Mouse (Mus musculus) limb, embryonic 14.5 days (tissue): ENCODE measurements around the gene Dgkz. TPM values are rescaled to one million over a fixed set of nuclear protein-coding genes. Genes with fewer than 3 reads are reported as not detected.

Experiments
- ATAC-seq: fragments of 200-750 bp; cut with Nextera tagmentation; 2 replicates; pipeline ENCODE4 v1.8.0; 2017; ENCODE audit warnings: low read depth, moderate number of reproducible peaks, moderate TSS enrichment; ENCODE audit not compliant: low FRiP score
- DNase-seq: peaks from one replicate; pipeline ENCODE4 v3.0.0-alpha.2; 2015; ENCODE audit warnings: low spot score
- H3K27ac ChIP-seq: fragments of 300-500 bp; sonication (generic); replicated peaks from 2 replicates; pipeline ENCODE4 v1.5.1; 2014; ENCODE audit warnings: low read depth, mild to moderate bottlenecking, low read length, moderate library complexity, mixed read lengths
- H3K27me3 ChIP-seq: fragments of 300-500 bp; sonication (generic); 2 replicates; pipeline ENCODE4 v1.6.1; 2014; ENCODE audit warnings: low read length, mixed read lengths; ENCODE audit not compliant: control insufficient read depth, insufficient read depth
- H3K36me3 ChIP-seq: fragments of 300-500 bp; sonication (generic); 2 replicates; pipeline ENCODE4 v1.6.1; 2014; ENCODE audit warnings: mild to moderate bottlenecking, low read length, moderate library complexity, mixed read lengths; ENCODE audit not compliant: control insufficient read depth, insufficient read depth
- H3K4me1 ChIP-seq: fragments of 300-500 bp; sonication (generic); 2 replicates; pipeline ENCODE4 v1.6.1; 2014; ENCODE audit warnings: antibody characterized with exemption, low read length, mixed read lengths; ENCODE audit not compliant: control insufficient read depth, insufficient read depth
- H3K4me2 ChIP-seq: fragments of 300-500 bp; sonication (generic); replicated peaks from 2 replicates; pipeline ENCODE4 v1.6.1; 2014; ENCODE audit warnings: low read depth, mild to moderate bottlenecking, low read length, moderate library complexity; ENCODE audit not compliant: severe bottlenecking
- H3K4me3 ChIP-seq: fragments of 300-500 bp; sonication (generic); replicated peaks from 2 replicates; pipeline ENCODE4 v1.5.1; 2014; ENCODE audit warnings: low read length
- H3K9ac ChIP-seq: fragments of 300-500 bp; sonication (generic); 2 replicates; pipeline ENCODE4 v1.6.1; 2014; ENCODE audit warnings: mild to moderate bottlenecking, low read depth, low read length, moderate library complexity; ENCODE audit not compliant: severe bottlenecking
- H3K9me3 ChIP-seq: fragments of 300-500 bp; sonication (generic); 2 replicates; pipeline ENCODE4 v1.6.1; 2016; ENCODE audit warnings: low read length; ENCODE audit not compliant: control insufficient read depth
- POLR2A ChIP-seq: fragments of 200-500 bp; IDR thresholded peaks from 2 replicates; pipeline ENCODE4 v1.8.0; 2012; ENCODE audit warnings: inconsistent platforms, mild to moderate bottlenecking, moderate library complexity, borderline replicate concordance; ENCODE audit not compliant: insufficient read depth, insufficient read length; ENCODE audit errors: extremely low read depth
- WGBS: fragments of 180-500 bp; shearing (Covaris S2); extraction: QIAGEN DNeasy Blood & Tissue Kit; methylation state at CpG from one replicate; pipeline ENCODE4 v1.1.7; 2014; 5-methylcytosine and 5-hydroxymethylcytosine counted together
- polyA plus RNA-seq, 2 experiments: library from polyadenylated mRNA; depleted of rRNA in 1 of 2; stranded (reverse) in 1 of 2; unstranded in 1 of 2; fragments of >200 nt; fragmentation: Nextera tagmentation in 1 of 2; extraction: Ambion mirVana in 1 of 2; gene quantifications; 2 replicates each; pipeline versions ENCODE4 v1.2.1 to v1.2.3; 2012 to 2014

The Dgkz gene
- polyA plus RNA-seq, 2 experiments: 42.4 to 97.1 TPM

DNA sequence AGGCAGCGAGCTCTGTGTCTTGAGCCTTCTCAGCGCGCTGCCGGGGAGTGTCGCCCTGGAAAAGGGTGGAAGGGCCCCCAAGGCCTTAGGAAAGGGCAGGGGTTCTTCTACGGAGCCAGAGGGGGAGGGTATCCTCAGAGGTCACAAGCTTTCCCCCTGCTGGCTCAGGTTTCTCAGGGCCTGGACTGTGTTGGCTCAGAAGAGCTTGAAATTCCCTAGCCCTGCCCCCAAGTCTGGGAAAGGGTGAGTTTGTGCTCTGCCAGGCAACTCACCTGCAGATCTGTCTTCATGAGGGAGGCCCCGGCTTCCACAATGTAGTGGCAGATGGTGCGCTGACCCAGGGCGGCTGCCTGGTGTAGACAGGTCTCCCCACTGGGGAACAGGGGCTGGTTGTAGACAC lies 42.2 kb downstream of the Dgkz start:
- H3K4me2 ChIP-seq: no peak overlapping the region
- WGBS: 21% methylated on average over 9 of the region's 9 CpGs
- no peak for TF ChIP-seq POLR2A
- H3K27me3 ChIP-seq: no peaks in the 10 kb centered on the region
- peaks cover 22% of the 10 kb centered on the region for H3K4me1 ChIP-seq
- no peak overlapping the region for H3K27ac ChIP-seq
- H3K36me3 ChIP-seq: peaks cover 48% of the 10 kb centered on the region
- no peaks in the 10 kb centered on the region for H3K9me3 ChIP-seq
- no peak for ATAC-seq
- no peak overlapping the region for H3K9ac ChIP-seq
- no peak for DNase-seq
- no peak overlapping the region for H3K4me3 ChIP-seq

DNA sequence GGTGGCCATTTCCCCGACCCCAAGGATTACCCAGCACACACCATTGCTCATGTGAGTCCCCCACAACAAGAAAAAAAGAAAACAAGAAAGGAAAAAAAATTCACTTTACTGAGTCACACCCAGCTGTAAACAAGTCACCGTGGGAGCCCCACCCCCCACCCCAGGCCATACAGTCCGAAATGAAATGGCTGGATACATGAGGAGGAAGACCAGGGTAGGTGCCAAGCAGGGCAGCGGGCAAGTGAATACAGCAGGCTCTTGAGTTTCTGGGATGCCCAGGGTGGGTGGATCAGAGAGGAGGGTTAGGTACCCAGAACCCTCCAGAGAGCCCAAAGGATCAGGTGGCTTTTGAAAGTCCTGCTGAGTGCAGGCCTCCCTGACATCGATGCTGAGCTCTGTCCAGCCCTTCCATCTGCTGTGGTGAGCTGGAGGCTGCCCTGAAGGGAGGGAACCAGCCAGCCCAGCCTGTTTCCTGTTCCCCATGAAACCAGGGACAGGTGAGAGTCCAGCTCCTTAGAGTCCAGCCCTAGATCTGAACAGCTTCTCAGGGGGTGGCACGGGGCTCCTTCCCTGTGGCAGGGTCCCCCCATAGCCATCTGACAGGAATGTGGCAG lies 42.8 kb downstream of the Dgkz start:
- peak overlapping the region; percentile 81 for H3K4me2 ChIP-seq
- TF ChIP-seq POLR2A: no peak
- no peaks in the 10 kb centered on the region for H3K9me3 ChIP-seq
- WGBS: 16% methylated on average over 6 of the region's 6 CpGs
- ATAC-seq (no peak), DNase-seq (no peak)
- peaks cover 22% of the 10 kb centered on the region for H3K4me1 ChIP-seq
- H3K9ac ChIP-seq: peak overlapping the region; percentile 99; the same call in 1 of the 2 replicates
- peak overlapping the region; percentile 99; the same call in 1 of the 2 replicates for H3K27ac ChIP-seq
- H3K4me3 ChIP-seq: 0 out of 2 replicates have a peak overlapping the region, but pooled peaks have one; percentile 73
- no peaks in the 10 kb centered on the region for H3K27me3 ChIP-seq
- H3K36me3 ChIP-seq: peaks cover 42% of the 10 kb centered on the region

DNA sequence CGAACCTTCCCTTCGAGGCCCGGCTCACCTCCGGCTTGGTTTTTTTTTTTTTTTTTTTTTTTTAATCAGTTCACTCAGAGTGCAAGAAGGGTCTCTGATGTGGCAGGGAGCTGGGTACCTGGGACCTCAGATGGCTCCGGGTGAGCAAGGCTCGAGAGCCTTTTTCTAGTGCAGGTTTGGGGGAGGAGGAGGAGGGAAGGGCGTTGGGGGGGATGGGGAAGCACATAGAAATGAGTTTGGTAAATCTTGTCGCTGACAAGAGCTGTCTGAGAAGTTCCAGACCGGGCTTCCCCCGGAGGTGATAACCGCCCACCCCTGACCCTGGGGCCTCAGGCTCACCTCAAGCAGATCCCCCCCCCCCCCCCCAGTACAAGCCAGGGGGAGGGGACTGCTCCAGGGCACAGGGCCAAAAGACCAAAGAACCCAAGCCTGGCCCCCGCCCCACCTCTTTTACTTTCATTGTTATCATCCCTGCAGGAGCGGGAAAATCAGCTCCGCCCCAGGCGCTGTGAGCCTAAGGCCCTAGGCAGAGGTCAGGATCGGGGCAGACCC lies 43.4 kb downstream of the Dgkz start, which contains the start of gene Mdk:
Gene Mdk, minus strand, starts transcription at position 138 of the 552 bp plus-strand sequence.
- 3% methylated on average over 14 of the region's 16 CpGs for WGBS
- no peak for TF ChIP-seq POLR2A
- Histone ChIP-seq H3K27ac (peak within 1 kb of the TSS; percentile 99), H3K4me1 (peaks cover 22% of the 10 kb centered on the region), H3K9ac (peak within 1 kb of the TSS; percentile 99), H3K9me3 (no peaks in the 10 kb centered on the region), H3K36me3 (peaks cover 36% of the 10 kb centered on the region), H3K27me3 (no peaks in the 10 kb centered on the region), H3K4me3 (peak within 1 kb of the TSS; percentile 73), H3K4me2 (peak within 1 kb of the TSS; percentile 81)
- DNase-seq (peak; percentile 29), ATAC-seq (peak; percentile 1; the same call in 1 of the 2 replicates)

DNA sequence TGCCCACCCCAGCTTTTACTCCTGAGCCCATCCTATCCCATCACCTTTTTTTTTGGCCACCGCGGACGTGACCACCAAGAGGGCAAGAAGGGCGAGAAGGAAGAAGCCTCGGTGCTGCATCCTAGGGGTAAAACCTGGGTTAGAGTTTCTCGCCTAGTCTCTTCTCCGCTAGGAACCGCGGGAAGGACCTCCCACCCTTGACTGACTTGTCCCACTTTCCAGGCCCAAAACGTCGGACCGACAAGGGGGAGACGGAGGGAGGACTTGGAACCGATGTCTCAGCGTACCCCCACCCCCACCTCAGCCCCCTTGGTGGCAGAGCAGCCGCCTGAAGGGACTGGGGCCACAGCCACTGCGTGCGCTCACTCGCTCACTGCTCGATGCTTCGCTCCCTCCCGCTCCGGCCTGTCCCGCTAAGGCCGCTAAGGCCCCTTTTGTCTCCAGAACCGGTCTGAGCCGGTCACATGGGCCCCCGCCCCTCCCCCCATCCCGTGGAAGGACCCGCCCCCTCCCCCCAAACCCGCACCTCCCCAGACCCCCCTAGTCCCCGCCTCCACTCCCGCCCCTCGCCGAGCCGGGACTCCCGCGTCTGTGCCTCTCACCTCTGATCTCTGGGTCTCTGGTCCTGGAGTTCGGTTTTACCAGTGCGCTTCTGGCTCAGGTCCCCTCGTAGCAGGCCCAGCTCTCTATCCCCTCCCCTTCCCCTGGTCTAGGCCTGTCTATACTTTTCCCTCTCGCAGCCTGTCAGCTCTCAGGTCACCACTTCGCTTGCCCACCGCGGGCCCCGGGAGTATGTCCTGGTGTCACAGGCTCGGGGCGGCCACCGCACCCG lies 44.1 kb downstream of the Dgkz start:
- ATAC-seq: peak; percentile 82
- Histone ChIP-seq H3K9me3 (no peaks in the 10 kb centered on the region), H3K27me3 (no peaks in the 10 kb centered on the region), H3K27ac (peak overlapping the region; percentile 99), H3K36me3 (peaks cover 29% of the 10 kb centered on the region), H3K9ac (peak overlapping the region; percentile 99), H3K4me1 (peaks cover 22% of the 10 kb centered on the region), H3K4me3 (peak overlapping the region; percentile 73), H3K4me2 (peak overlapping the region; percentile 81)
- peak; percentile 97 for TF ChIP-seq POLR2A
- 1% methylated on average over 42 of the region's 50 CpGs for WGBS
- peak; percentile 80 for DNase-seq

DNA sequence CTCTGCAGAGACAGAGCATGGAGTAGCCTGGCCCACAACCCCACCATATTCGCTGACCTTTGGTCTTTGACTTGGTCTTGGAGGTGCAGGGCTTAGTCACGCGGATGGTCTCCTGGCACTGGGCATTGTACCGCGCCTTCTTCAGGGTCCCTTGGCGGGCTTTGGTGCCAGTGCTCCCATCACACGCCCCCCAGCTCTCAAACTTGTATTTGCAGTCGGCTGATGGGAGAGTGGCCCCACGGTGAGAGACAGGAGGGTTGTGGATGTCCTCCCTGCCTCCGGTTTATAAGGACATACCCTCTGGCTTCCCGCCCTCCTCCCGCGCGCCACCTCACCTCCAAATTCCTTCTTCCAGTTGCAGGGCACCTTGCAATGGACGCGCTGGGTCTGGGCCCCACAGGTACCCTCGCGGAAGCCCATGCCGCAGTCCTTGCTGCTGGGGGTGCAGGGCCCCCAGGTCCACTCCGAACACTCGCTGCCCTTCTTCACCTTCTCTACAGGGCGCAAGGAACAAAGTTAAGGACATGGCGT lies 44.8 kb downstream of the Dgkz start:
- WGBS: 2% methylated on average over 22 of the region's 23 CpGs
- peak; percentile 36; the same call in 1 of the 2 replicates for TF ChIP-seq POLR2A
- Histone ChIP-seq H3K4me3 (peak overlapping the region; percentile 73), H3K9ac (peak overlapping the region; percentile 99), H3K4me2 (peak overlapping the region; percentile 81), H3K9me3 (no peaks in the 10 kb centered on the region), H3K36me3 (peaks cover 22% of the 10 kb centered on the region), H3K27ac (peak overlapping the region; percentile 99), H3K4me1 (peaks cover 22% of the 10 kb centered on the region), H3K27me3 (no peaks in the 10 kb centered on the region)
- ATAC-seq (no peak), DNase-seq (no peak)
